Mouse (Mus musculus) testis, adult 2 months (tissue): ENCODE data around the gene Arhgap6.

ENCODE experiments used
- CTCF ChIP-seq: fragments of 200-500 bp; IDR thresholded peaks from 2 replicates; pipeline ENCODE4 v1.5.1; 2012; ENCODE audit warnings: low read depth, mild to moderate bottlenecking, inconsistent platforms, low read length, moderate library complexity; ENCODE audit not compliant: control insufficient read depth, insufficient read depth, insufficient replicate concordance
- POLR2A ChIP-seq: fragments of 200-500 bp; IDR thresholded peaks from 2 replicates; pipeline ENCODE4 v1.6.1; 2012; ENCODE audit warnings: low read depth, mild to moderate bottlenecking, inconsistent platforms, low read length, moderate library complexity; ENCODE audit not compliant: control insufficient read depth

- TF ChIP-seq CTCF (no peak), POLR2A (no peak)
Observed at GRCm38 (mm10) chrX:168903557-168903956, 108.7 kb downstream of the Arhgap6 start.
